Comparison of ENCODE assay signal across 26 mouse cellular contexts in the genomic region with DNA sequence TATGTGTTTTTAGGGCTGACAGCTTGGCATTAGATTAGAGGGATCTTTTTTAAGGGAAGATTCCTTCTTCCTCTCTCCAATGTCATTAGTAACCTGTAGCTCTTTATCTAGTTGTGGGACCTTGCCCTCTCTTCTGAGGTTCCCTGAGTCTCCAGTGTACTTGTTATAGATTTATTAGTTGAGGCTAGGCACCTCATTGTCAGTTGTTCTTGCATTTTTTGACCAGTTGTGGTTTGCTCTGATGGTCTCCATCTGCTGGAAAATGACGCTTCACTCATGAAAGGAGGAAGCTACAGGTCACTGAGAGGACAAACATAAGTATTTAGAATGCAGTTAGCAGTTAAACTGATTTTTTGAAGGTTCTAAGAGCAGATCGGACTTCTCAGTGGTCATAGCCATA. TPM values are rescaled to one million over a fixed set of nuclear protein-coding genes. Genes with fewer than 3 reads are reported as not detected.
DNase-seq lines count a peak whose midpoint lies in the region; ATAC-seq and TF ChIP-seq lines count a peak whose summit lies in the region.
"Had no signal": no experiment of that assay in that cellular context is flagged by ENCODE, and none has a peak within 500 bp of the region (broad histone marks: within the 10 kb centered on the region; RNA-seq: fewer than 3 reads in every experiment).

A gene (plus strand): TSS at position 348 of the 400 bp plus-strand sequence.

- DNase-seq in kidney, postnatal 0 days (ENCODE audit: low spot score), result peak; percentile 81
- DNase-seq in kidney, adult 18-20 months, result no peak
- peak; percentile 21 to 26 for DNase-seq in kidney, postnatal 4 days
- DNase-seq in kidney, adult 11 months, result no peak
- DNase-seq in lung, postnatal 0 days (ENCODE audit: low spot score), result peak; percentile 10
- no peak for DNase-seq in lung, postnatal 25 days (ENCODE audit: low spot score)
- DNase-seq: adrenal gland, adult 2 months; adrenal gland, postnatal 14 days; cerebellum, adult 11 months; cerebellum, adult 2 months; cerebellum, adult 9-11 months; cerebellum, postnatal 25 days; forebrain, postnatal 0 days; gastrocnemius, adult 2 months; gastrocnemius, postnatal 14 days; heart, adult 11 months had no signal

- TF ChIP-seq CTCF in kidney, postnatal 0 days (IDR thresholded peaks at IDR 0.05; ENCODE audit: low read depth), result no peak
- no peak for TF ChIP-seq CTCF in lung, postnatal 0 days (IDR thresholded peaks at IDR 0.05)

- H3K4me3 ChIP-seq in kidney, postnatal 0 days (replicated peaks; ENCODE audit: low read depth, low read length), result no peak within 1 kb of the TSS
- no peak within 1 kb of the TSS for H3K4me3 ChIP-seq in lung, postnatal 0 days (ENCODE audit: low read depth, low read length)
- H3K4me3 ChIP-seq: embryonic facial prominence, embryonic 12.5 days; embryonic facial prominence, embryonic 15.5 days; gastrocnemius, adult 2 months; hindbrain, embryonic 12.5 days had no signal

- no peaks in the 10 kb centered on the region for H3K4me1 ChIP-seq in kidney, postnatal 0 days (replicated peaks; ENCODE audit: insufficient read depth, low read length)
- H3K4me1 ChIP-seq in lung, postnatal 0 days (ENCODE audit: insufficient read depth, low read depth, low read length), result no peaks in the 10 kb centered on the region
- H3K4me1 ChIP-seq: embryonic facial prominence, embryonic 12.5 days; embryonic facial prominence, embryonic 15.5 days; hindbrain, embryonic 12.5 days had no signal

- no peak within 1 kb of the TSS for H3K4me2 ChIP-seq in kidney, postnatal 0 days (ENCODE audit: low read length)
- H3K4me2 ChIP-seq in lung, postnatal 0 days (replicated peaks; ENCODE audit: low read depth, low read length), result no peak within 1 kb of the TSS
- H3K4me2 ChIP-seq: embryonic facial prominence, embryonic 12.5 days; embryonic facial prominence, embryonic 15.5 days; heart, embryonic 11.5 days; hindbrain, embryonic 12.5 days had no signal

- H3K27ac ChIP-seq in kidney, postnatal 0 days, result no peak within 1 kb of the TSS
- no peak within 1 kb of the TSS for H3K27ac ChIP-seq in lung, postnatal 0 days (ENCODE audit: low read length)
- H3K27ac ChIP-seq: embryonic facial prominence, embryonic 12.5 days; embryonic facial prominence, embryonic 15.5 days; gastrocnemius, adult 2 months; hindbrain, embryonic 12.5 days had no signal

- no peaks in the 10 kb centered on the region for H3K27me3 ChIP-seq in kidney, postnatal 0 days (ENCODE audit: insufficient read depth, low read length)
- no peaks in the 10 kb centered on the region for H3K27me3 ChIP-seq in lung, postnatal 0 days (replicated peaks; ENCODE audit: insufficient read depth, low read length)
- H3K27me3 ChIP-seq: embryonic facial prominence, embryonic 12.5 days; embryonic facial prominence, embryonic 15.5 days; hindbrain, embryonic 12.5 days had no signal

- no peak for TF ChIP-seq EP300 in lung, postnatal 0 days (IDR thresholded peaks at IDR 0.05)

- 40% methylated on average over 2 of the region's 2 CpGs for WGBS in kidney, postnatal 0 days
- 43% methylated on average over 2 of the region's 2 CpGs for WGBS in lung, postnatal 0 days

- no peaks in the 10 kb centered on the region for H3K9me3 ChIP-seq in kidney, postnatal 0 days (replicated peaks; ENCODE audit: low read length)
- H3K9me3 ChIP-seq in lung, postnatal 0 days (ENCODE audit: low read length), result no peaks in the 10 kb centered on the region
- H3K9me3 ChIP-seq: embryonic facial prominence, embryonic 12.5 days; embryonic facial prominence, embryonic 15.5 days; hindbrain, embryonic 12.5 days had no signal

- no peaks in the 10 kb centered on the region for H3K36me3 ChIP-seq in kidney, postnatal 0 days (ENCODE audit: insufficient read depth, low read length)
- no peaks in the 10 kb centered on the region for H3K36me3 ChIP-seq in lung, postnatal 0 days (ENCODE audit: insufficient read depth, low read length)
- H3K36me3 ChIP-seq: embryonic facial prominence, embryonic 12.5 days; embryonic facial prominence, embryonic 15.5 days; hindbrain, embryonic 12.5 days had no signal

- no peak within 1 kb of the TSS for H3K9ac ChIP-seq in kidney, postnatal 0 days (ENCODE audit: low read depth, low read length)
- no peak within 1 kb of the TSS for H3K9ac ChIP-seq in lung, postnatal 0 days (replicated peaks; ENCODE audit: low read depth)
- H3K9ac ChIP-seq: embryonic facial prominence, embryonic 12.5 days; embryonic facial prominence, embryonic 15.5 days; forebrain, postnatal 0 days; hindbrain, embryonic 12.5 days had no signal

- no peak for ATAC-seq in kidney, postnatal 0 days (replicated peaks; ENCODE audit: low FRiP score, low read depth)
- no peak for ATAC-seq in lung, postnatal 0 days
- ATAC-seq: CD4-positive, CD25-positive, alpha-beta regulatory T cell, adult 4 months; forebrain, embryonic 14.5 days; forebrain, postnatal 0 days had no signal

RNA-seq across cellular contexts. Expression of the gene that starts here (rescaled TPM):
- polyA plus RNA-seq in kidney, postnatal 0 days (2015; fragmentation: Nextera tagmentation; extraction: Ambion mirVana), result not detected in 2 replicates
- not detected in 2 replicates for polyA plus RNA-seq in lung, postnatal 0 days (2015; fragmentation: Nextera tagmentation; extraction: Ambion mirVana)
- polyA plus RNA-seq: adrenal gland, adult 2 months; C2C12; CD4-positive, CD25-positive, alpha-beta regulatory T cell, adult 4 months; cerebellum, adult 2 months; embryonic facial prominence, embryonic 12.5 days; embryonic facial prominence, embryonic 15.5 days; forebrain, embryonic 14.5 days; forebrain, postnatal 0 days; frontal cortex, adult 2 months; heart, embryonic 11.5 days; heart, embryonic 14.5 days; heart, postnatal 0 days; hindbrain, embryonic 12.5 days had no signal

Comparison
In these comparisons a context has a peak if more than half of its experiments do, and no peak if none do; other contexts are left out.
1. DNase-seq: peak in kidney, postnatal 4 days (2 of 2); none in kidney, adult 18-20 months (single experiment), kidney, adult 11 months (single experiment) and lung, postnatal 25 days (single experiment).
2. Peak in DNase-seq in kidney, postnatal 0 days; RNA of the gene not detected or under 1 TPM.
3. Peak in DNase-seq in lung, postnatal 0 days; RNA of the gene not detected or under 1 TPM.